Mouse (Mus musculus): ENCODE measurements around the gene D930020B18Rik.

DNA sequence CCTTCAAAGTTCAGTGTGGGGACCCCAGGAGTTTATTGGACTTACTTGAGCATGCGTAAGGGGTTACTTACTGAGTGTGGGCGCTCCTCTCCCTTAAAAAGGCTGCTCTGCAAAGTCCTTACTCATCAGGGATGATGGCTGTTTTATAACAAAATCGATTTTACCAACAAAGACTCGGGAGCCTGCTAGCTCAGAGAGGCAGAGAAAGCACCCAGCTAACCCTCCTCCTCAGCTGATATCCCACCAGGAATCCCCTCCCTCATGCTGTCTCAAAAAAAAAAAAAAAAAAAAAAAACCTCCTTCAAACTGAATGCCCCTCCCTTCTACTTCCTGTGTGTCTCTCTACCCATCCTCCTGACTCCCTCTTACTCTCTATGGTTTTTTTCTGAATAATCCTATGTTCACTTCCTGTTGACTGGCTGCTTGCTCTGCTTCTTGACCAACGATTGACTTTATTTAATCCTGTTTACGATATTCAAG is 12.8 kb upstream of the D930020B18Rik start:
- TF ChIP-seq CTCF (IDR thresholded peaks at IDR 0.05; ENCODE audit: low read depth, low read length) (no peak), POLR2A (IDR thresholded peaks at IDR 0.05; ENCODE audit: extremely low read depth, insufficient read depth, low read length) (no peak)
